Mouse (Mus musculus) ovary, adult 18-20 months (tissue): ENCODE measurements around the gene Bcat1.
"Not testable (repeated sequence)": the region's sequence is repeated elsewhere in the genome, so short reads cannot be mapped to it uniquely, and the experiment has no call there.

ENCODE experiments used
- DNase-seq: peaks from one replicate; pipeline ENCODE4 v3.0.0; 2022; ENCODE audit warnings: low spot score, mixed read lengths

Bcat1 gene

GRCm38 (mm10) chr6:145093038-145093622 lies 17.1 kb upstream of the Bcat1 start:
- DNase-seq: not testable (repeated sequence)

DNA sequence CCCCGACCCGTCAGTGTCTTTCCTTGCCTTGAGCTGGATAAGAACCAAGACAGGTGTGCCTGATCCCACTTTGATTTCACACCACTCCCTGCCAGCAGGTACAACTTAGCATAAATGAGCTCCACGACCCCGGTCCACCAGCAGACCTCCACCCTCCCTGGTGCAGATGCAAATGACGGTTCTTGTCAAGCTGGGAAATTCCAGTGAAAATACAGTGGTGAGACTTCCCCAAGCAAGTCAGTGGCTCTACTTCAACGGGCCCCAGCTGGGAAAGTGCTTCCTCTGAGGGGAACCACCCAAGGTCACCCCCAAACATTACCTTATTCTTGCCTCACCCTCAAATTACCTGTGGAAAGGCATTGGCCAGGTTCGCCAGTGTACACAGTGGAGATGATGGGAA lies 16.0 kb upstream of the Bcat1 start:
- no peak for DNase-seq

- DNase-seq: no peak
Observed at GRCm38 (mm10) chr6:145090928-145091327, 14.9 kb upstream of the Bcat1 start.

DNA sequence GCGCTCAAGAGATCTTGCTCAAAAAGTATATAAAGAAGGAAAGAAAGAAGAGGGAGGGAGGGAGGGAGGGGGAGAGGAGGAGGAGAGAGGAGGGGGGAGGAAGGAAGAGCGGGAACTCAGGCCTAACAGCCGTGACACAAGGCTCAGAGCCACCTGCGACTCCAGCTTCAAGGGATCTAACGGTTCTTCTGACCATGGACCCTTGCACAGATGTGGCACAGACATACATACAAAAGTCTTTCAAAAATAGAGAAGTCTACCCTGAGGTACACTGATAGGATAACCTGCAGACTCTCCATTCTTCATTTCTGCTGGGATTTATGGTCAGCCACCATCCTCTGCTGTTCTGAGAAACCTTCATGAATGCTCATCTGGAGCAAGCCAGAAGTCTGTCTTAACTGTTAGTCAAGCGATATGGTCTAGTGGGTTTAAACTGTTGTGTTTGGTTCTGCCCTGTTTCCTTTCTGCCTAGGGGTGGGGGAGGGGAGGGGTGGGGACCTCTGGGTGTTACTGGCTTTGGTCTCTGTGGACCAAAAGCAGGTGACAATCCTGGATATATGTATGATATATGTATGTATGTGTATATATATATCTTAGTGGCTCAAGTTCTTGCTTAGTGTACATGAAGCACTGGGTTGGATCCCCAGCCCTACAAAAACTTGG lies 14.3 kb upstream of the Bcat1 start:
- no peak for DNase-seq

DNA sequence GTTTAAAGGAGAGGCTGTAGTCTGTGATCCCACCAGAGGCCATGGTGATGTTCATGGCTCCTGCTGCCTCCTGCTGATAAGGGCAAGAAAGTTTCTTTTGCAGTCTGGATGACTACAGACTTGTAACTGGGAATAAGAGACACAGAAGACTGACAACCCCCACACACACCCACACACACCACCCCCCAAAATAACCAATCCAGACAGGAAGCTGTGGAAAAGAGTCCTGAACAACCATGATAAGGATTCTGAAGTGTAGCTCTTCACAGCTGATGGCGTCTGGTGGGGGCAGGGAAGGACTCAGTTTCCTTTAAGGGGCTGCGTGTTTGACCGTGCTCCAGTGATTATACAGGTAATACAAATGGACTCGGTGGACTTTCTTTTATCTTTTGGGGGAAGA lies 13.4 kb upstream of the Bcat1 start:
- DNase-seq: no peak

- DNase-seq: no peak
Observed at GRCm38 (mm10) chr6:145088451-145089113, 12.6 kb upstream of the Bcat1 start.

- no peak for DNase-seq
Observed at GRCm38 (mm10) chr6:145084343-145085117, 8.5 kb upstream of the Bcat1 start.

- DNase-seq: no peak
Observed at GRCm38 (mm10) chr6:145081721-145082120, 5.7 kb upstream of the Bcat1 start.

DNA sequence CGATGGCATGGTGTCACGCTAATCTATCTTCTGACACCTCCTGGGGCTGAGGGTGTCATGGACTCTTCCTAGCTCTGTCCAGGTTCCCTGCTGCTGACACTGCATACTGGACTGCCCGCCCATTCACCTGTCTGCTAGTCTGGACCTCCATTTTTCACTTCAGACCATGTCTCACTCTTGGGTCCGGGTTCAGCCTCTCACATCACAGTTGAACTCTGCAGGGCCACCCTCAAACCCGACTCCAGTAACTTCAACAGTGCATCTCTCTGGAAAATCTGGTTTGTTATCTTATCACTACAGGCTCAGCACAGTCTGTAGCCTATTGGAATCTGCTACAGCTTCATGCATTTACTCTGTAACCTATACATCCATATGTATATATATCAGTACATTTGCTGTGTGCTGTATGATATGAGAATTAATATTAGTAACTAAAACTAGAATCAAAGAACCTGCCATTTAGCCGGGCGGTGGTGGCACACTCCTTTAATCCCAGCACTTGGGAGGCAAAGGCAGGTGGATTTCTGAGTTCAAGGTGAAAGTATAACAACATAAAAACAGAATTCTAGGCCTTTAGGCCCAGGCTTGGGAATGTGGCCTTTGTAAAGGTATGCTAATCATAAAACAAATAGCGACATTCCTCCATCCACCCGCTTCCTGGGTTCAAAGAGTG lies 3.2 kb upstream of the Bcat1 start:
- no peak for DNase-seq

DNA sequence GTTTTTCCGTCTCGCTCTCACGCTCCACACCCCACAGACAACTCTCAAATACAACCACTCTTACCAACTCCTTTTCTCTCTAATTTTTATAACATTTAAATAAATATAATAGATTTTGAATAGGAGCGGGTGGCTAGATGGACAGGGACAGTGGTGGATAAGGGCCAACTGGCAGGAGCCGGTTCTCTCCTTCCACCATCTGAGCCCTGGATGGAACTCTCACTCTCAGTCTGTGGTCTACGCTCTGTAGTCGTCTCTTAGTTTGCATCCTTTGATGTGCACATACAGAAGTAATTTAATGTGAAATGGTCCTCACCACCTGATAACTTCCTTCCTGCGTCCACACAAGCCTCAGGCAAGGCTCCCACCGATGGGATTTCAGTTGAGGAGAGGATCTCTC lies 302 bp upstream of the Bcat1 start:
- DNase-seq: no peak

DNA sequence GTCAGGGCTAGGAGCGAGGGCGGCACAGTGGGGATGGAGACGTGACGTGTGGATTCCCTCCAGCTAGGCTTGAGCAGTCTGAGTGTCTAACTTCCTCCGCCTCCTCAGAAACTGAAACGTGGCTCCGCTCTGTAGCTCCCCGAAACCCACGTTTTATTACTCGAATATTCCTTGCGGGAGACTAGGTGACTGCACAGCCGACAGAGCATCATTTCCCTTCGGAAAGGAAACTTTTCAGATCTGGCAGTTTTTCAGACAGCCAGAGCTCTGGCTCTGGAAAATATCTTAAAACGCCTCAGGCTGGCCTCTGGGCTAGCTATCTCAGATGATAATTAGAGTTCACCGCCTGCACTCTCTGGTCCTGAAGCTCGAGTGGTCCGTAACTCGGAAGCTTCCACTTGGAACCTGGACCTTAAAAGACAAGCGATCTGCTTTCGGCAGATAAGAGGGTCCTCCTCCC lies 866 bp downstream of the Bcat1 start:
- DNase-seq: no peak

DNA sequence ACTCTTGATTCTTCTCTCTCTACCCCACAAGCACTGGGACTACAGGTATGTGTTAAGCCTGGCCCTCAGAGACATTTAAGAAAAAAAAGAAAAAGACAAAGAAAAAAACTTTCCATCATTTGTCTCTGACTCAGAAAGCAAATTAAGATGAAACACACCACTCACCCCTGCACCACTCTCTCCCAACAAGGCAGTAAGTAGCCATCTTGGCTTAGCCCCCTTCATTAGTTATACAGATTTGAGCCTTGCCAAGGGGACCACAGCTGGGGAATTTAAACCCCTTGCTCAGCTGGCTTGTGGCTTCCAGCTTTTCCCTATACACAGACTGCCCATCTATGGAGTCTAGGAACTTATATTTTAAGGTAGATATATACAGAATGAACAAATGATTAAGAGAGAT lies 1.5 kb downstream of the Bcat1 start:
- DNase-seq: no peak

DNA sequence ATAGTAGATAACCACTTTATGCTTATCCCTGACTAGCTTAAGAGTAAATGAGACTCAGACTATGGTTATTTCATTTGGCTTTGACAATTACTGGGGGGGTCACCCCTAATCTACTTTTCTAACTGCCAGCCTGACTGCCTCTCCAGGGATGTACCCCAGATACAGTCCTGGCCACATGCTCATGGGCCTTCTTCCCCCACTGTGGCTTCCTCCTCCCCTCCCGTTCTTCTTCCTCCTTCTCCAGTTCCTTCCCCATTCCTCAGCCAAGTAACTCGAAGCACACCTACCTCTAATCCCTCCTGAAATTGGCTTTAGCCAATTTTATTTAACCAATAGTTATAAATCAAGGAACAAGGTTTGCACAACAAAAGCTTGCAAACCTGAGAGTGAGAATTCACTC lies 6.1 kb downstream of the Bcat1 start:
- DNase-seq: no peak

DNA sequence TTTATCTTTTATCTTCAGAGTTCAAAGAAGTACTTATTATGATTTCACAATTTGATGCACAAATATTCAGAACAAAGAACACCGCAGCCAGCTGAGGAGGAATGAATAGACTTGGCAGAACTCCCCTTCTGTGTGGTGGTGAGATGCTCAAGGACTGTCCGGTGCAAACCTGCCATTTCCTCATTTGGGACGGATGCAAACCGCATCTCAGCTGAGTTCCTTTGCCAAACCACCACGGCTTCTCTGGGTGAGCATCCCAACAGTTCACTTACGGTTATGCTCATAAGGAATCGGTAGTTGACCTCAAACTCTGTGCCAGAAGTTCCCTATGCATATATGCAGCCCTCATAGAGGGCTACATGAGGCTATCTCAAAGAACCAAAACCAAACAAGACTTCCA lies 6.6 kb downstream of the Bcat1 start:
- no peak for DNase-seq

- DNase-seq: no peak
Observed at GRCm38 (mm10) chr6:145067679-145068078, 8.3 kb downstream of the Bcat1 start.

- DNase-seq: no peak
Observed at GRCm38 (mm10) chr6:145066416-145066815, 9.6 kb downstream of the Bcat1 start.

- DNase-seq: no peak
Observed at GRCm38 (mm10) chr6:145065301-145065845, 10.6 kb downstream of the Bcat1 start.

- DNase-seq: no peak
Observed at GRCm38 (mm10) chr6:145064104-145064503, 11.9 kb downstream of the Bcat1 start.

DNA sequence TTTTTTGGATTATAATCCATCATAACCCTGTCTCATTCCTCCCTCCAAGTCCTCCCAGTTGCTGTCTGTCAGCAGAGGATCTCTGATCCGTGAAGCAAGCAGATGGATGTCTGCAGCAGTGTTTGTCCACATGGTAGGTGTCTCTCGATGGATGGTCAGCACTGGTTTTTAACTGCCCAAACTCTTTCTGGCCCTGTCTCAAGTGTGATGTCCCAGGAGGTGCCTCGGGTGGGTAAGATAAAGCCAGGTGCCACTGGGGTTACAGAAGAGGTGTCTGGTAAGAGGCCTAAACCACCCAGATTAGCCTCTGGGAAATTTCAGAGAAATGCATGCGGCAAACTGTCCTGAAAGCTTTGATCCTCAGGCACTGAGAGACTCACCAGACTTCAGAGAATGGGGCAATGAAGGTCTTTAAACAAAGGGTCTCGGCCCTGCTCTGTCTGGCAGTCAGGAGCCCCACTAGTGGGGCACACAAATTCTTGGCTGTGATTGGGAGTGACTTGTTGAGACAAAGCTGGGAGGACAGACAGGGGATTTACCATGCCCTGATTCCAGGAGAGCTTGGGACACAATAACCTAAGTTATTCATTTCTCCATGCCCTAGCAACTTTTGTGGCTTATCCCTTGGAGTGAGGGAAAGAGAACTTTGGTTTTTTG lies 12.6 kb downstream of the Bcat1 start:
- DNase-seq: no peak

DNA sequence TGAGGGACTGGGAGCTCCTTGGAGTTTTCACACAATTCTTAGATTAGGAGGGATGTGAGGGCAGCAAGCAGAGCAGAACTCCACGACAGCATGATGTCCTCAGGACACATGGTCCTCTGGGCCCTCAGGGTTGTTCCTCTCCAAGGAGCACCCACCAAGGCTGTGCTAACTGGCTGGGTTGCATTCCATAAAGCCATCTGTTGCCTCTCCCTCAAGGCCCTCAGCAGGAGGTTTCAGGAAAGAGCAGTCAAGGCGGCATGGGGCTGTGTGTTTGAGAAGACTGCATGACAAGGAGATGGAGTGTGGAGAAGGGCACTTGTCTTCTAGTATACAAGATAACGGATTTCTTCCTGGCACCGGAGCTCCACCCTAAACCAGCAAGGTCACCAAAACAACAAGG lies 13.2 kb downstream of the Bcat1 start:
- no peak for DNase-seq

- no peak for DNase-seq
Observed at GRCm38 (mm10) chr6:145061361-145061760, 14.6 kb downstream of the Bcat1 start.
